Mouse (Mus musculus): ENCODE measurements around the gene Bcr. TPM values are rescaled to one million over a fixed set of nuclear protein-coding genes. Genes with fewer than 3 reads are reported as not detected.

The Bcr gene
- polyA plus RNA-seq, 1 experiment from 2014 or later = 1.8 TPM

DNA sequence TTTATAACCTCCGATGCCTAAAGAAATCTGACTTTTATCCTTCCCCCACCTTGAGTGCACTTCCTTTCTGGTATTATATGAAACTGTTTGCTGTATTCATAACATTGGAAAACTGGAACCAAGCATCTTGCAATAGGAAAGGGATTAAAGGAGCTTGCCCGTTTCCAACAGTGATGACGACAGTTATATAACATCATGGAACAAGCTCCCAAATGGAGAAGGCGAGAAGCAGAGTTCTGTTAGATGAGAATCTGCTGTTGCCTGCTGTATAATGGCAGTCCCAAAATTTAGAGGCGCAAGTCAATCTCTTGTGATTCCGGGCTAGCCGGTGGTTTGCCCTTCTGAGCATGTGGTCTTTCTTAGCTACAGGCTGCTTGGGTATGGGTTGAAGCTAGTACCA, 34.8 kb downstream of the Bcr start:
- no peaks in the 10 kb centered on the region for H3K27me3 ChIP-seq (ENCODE audit: control insufficient read depth, insufficient read depth, low read depth, low read length)
- no peak overlapping the region for H3K27ac ChIP-seq (ENCODE audit: low read length)
- no peak overlapping the region for H3K9ac ChIP-seq (ENCODE audit: low read depth, low read length)
- no peak overlapping the region for H3K4me2 ChIP-seq (ENCODE audit: low read depth, low read length)
- no peak for ATAC-seq (ENCODE audit: low read depth)
- 68% methylated on average over 7 of the region's 7 CpGs for WGBS (ENCODE audit: insufficient replicate concordance)
- H3K36me3 ChIP-seq (ENCODE audit: control insufficient read depth, insufficient read depth) = no peaks in the 10 kb centered on the region
- H3K9me3 ChIP-seq (replicated peaks; ENCODE audit: control insufficient read depth, low read length) = no peaks in the 10 kb centered on the region
- peaks cover 5% of the 10 kb centered on the region for H3K4me1 ChIP-seq (ENCODE audit: control insufficient read depth, low read depth, low read length)
- H3K4me3 ChIP-seq (ENCODE audit: low read depth, low read length) = no peak overlapping the region

GRCm38 (mm10) chr10:75098446-75099183, 38.2 kb downstream of the Bcr start:
- peak; percentile 84 for ATAC-seq (ENCODE audit: low read depth)
- no peaks in the 10 kb centered on the region for H3K9me3 ChIP-seq (replicated peaks; ENCODE audit: control insufficient read depth, low read length)

GRCm38 (mm10) chr10:75100298-75100697, 39.9 kb downstream of the Bcr start:
- H3K27ac ChIP-seq (ENCODE audit: low read length) = no peak overlapping the region
- H3K4me3 ChIP-seq (ENCODE audit: low read depth, low read length) = no peak overlapping the region
- no peaks in the 10 kb centered on the region for H3K27me3 ChIP-seq (ENCODE audit: control insufficient read depth, insufficient read depth, low read depth, low read length)
- 74% methylated on average over 7 of the region's 7 CpGs for WGBS (ENCODE audit: insufficient replicate concordance)
- no peak for ATAC-seq (ENCODE audit: low read depth)
- H3K4me1 ChIP-seq (ENCODE audit: control insufficient read depth, low read depth, low read length) = peaks cover 9% of the 10 kb centered on the region
- H3K9me3 ChIP-seq (replicated peaks; ENCODE audit: control insufficient read depth, low read length) = no peaks in the 10 kb centered on the region
- no peak overlapping the region for H3K4me2 ChIP-seq (ENCODE audit: low read depth, low read length)
- no peaks in the 10 kb centered on the region for H3K36me3 ChIP-seq (ENCODE audit: control insufficient read depth, insufficient read depth)
- H3K9ac ChIP-seq (ENCODE audit: low read depth, low read length) = no peak overlapping the region

More at GRCm38 (mm10) chr10:75098446-75099183, 38.2 kb downstream of the Bcr start:
- H3K27me3 ChIP-seq (ENCODE audit: control insufficient read depth, insufficient read depth, low read depth, low read length) = no peaks in the 10 kb centered on the region
- H3K4me3 ChIP-seq (ENCODE audit: low read depth, low read length) = no peak overlapping the region
- no peak overlapping the region for H3K4me2 ChIP-seq (ENCODE audit: low read depth, low read length)
- no peaks in the 10 kb centered on the region for H3K36me3 ChIP-seq (ENCODE audit: control insufficient read depth, insufficient read depth)
- peaks cover 5% of the 10 kb centered on the region for H3K4me1 ChIP-seq (ENCODE audit: control insufficient read depth, low read depth, low read length)
- no peak overlapping the region for H3K27ac ChIP-seq (ENCODE audit: low read length)
- H3K9ac ChIP-seq (ENCODE audit: low read depth, low read length) = no peak overlapping the region
- WGBS (ENCODE audit: insufficient replicate concordance) = 48% methylated on average over 10 of the region's 10 CpGs

DNA sequence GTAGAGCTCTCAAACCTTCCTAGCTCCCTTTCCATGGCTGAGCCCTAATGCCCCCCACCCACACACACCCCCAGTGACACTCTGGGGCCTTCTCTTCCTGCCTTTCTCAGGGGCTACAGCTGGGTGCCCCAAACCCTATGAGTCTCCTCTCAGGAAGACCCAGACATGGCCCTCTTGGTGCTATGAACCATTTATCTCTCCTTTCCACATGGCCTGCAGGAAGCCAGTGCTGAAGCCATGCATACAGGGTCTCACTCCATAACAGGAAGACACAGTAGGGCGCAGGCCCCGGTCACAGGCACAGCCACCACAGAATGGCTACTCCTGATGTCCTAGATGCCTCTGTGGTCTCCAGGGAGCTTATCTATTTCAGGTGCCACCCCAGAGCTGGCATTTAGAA, 43.1 kb downstream of the Bcr start:
- H3K4me2 ChIP-seq (ENCODE audit: low read depth, low read length) = no peak overlapping the region
- no peaks in the 10 kb centered on the region for H3K9me3 ChIP-seq (replicated peaks; ENCODE audit: control insufficient read depth, low read length)
- H3K4me3 ChIP-seq (ENCODE audit: low read depth, low read length) = no peak overlapping the region
- WGBS (ENCODE audit: insufficient replicate concordance) = 19% methylated on average over 2 of the region's 2 CpGs
- peaks cover 11% of the 10 kb centered on the region for H3K4me1 ChIP-seq (ENCODE audit: control insufficient read depth, low read depth, low read length)
- 0 out of 2 replicates have a peak, but pooled peaks have one; percentile 45 for ATAC-seq (ENCODE audit: low read depth)
- H3K27me3 ChIP-seq (ENCODE audit: control insufficient read depth, insufficient read depth, low read depth, low read length) = no peaks in the 10 kb centered on the region
- no peak overlapping the region for H3K27ac ChIP-seq (ENCODE audit: low read length)
- no peak overlapping the region for H3K9ac ChIP-seq (ENCODE audit: low read depth, low read length)
- no peaks in the 10 kb centered on the region for H3K36me3 ChIP-seq (ENCODE audit: control insufficient read depth, insufficient read depth)

GRCm38 (mm10) chr10:75104191-75105098, 44.1 kb downstream of the Bcr start:
- Histone ChIP-seq H3K27me3 (ENCODE audit: control insufficient read depth, insufficient read depth, low read depth, low read length) (no peaks in the 10 kb centered on the region), H3K36me3 (ENCODE audit: control insufficient read depth, insufficient read depth) (no peaks in the 10 kb centered on the region), H3K4me2 (ENCODE audit: low read depth, low read length) (no peak overlapping the region), H3K4me1 (ENCODE audit: control insufficient read depth, low read depth, low read length) (peaks cover 7% of the 10 kb centered on the region), H3K27ac (ENCODE audit: low read length) (no peak overlapping the region), H3K9ac (ENCODE audit: low read depth, low read length) (no peak overlapping the region), H3K4me3 (ENCODE audit: low read depth, low read length) (no peak overlapping the region), H3K9me3 (replicated peaks; ENCODE audit: control insufficient read depth, low read length) (no peaks in the 10 kb centered on the region)
- WGBS (ENCODE audit: insufficient replicate concordance) = 33% methylated on average over 9 of the region's 9 CpGs
- no peak for ATAC-seq (ENCODE audit: low read depth)

GRCm38 (mm10) chr10:75105099-75105461, 44.7 kb downstream of the Bcr start:
- ATAC-seq (ENCODE audit: low read depth) = no peak
- no peaks in the 10 kb centered on the region for H3K36me3 ChIP-seq (ENCODE audit: control insufficient read depth, insufficient read depth)
- no peak overlapping the region for H3K4me2 ChIP-seq (ENCODE audit: low read depth, low read length)
- no peaks in the 10 kb centered on the region for H3K9me3 ChIP-seq (replicated peaks; ENCODE audit: control insufficient read depth, low read length)
- peaks cover 7% of the 10 kb centered on the region for H3K4me1 ChIP-seq (ENCODE audit: control insufficient read depth, low read depth, low read length)
- WGBS (ENCODE audit: insufficient replicate concordance) = 32% methylated on average over 4 of the region's 4 CpGs
- H3K4me3 ChIP-seq (ENCODE audit: low read depth, low read length) = no peak overlapping the region
- H3K27me3 ChIP-seq (ENCODE audit: control insufficient read depth, insufficient read depth, low read depth, low read length) = no peaks in the 10 kb centered on the region
- H3K9ac ChIP-seq (ENCODE audit: low read depth, low read length) = no peak overlapping the region
- H3K27ac ChIP-seq (ENCODE audit: low read length) = no peak overlapping the region

- Histone ChIP-seq H3K9me3 (replicated peaks; ENCODE audit: control insufficient read depth, low read length) (no peaks in the 10 kb centered on the region), H3K4me1 (ENCODE audit: control insufficient read depth, low read depth, low read length) (peaks cover 7% of the 10 kb centered on the region), H3K4me3 (ENCODE audit: low read depth, low read length) (no peak overlapping the region), H3K27me3 (ENCODE audit: control insufficient read depth, insufficient read depth, low read depth, low read length) (no peaks in the 10 kb centered on the region), H3K4me2 (ENCODE audit: low read depth, low read length) (no peak overlapping the region), H3K27ac (ENCODE audit: low read length) (no peak overlapping the region), H3K9ac (ENCODE audit: low read depth, low read length) (no peak overlapping the region), H3K36me3 (ENCODE audit: control insufficient read depth, insufficient read depth) (no peaks in the 10 kb centered on the region)
- no peak for ATAC-seq (ENCODE audit: low read depth)
- WGBS (ENCODE audit: insufficient replicate concordance) = 44% methylated on average over 5 of the region's 5 CpGs
Measured at GRCm38 (mm10) chr10:75105687-75106086, 45.3 kb downstream of the Bcr start.

GRCm38 (mm10) chr10:75106940-75107381, 46.6 kb downstream of the Bcr start:
- H3K9ac ChIP-seq (ENCODE audit: low read depth, low read length) = no peak overlapping the region
- WGBS (ENCODE audit: insufficient replicate concordance) = 22% methylated on average over 5 of the region's 5 CpGs
- H3K4me1 ChIP-seq (ENCODE audit: control insufficient read depth, low read depth, low read length) = peaks cover 7% of the 10 kb centered on the region
- H3K27me3 ChIP-seq (ENCODE audit: control insufficient read depth, insufficient read depth, low read depth, low read length) = no peaks in the 10 kb centered on the region
- H3K4me3 ChIP-seq (ENCODE audit: low read depth, low read length) = no peak overlapping the region
- no peak overlapping the region for H3K27ac ChIP-seq (ENCODE audit: low read length)
- no peaks in the 10 kb centered on the region for H3K36me3 ChIP-seq (ENCODE audit: control insufficient read depth, insufficient read depth)
- H3K9me3 ChIP-seq (replicated peaks; ENCODE audit: control insufficient read depth, low read length) = no peaks in the 10 kb centered on the region
- H3K4me2 ChIP-seq (ENCODE audit: low read depth, low read length) = no peak overlapping the region
- ATAC-seq (ENCODE audit: low read depth) = no peak

GRCm38 (mm10) chr10:75108092-75108491, 47.7 kb downstream of the Bcr start:
- no peaks in the 10 kb centered on the region for H3K36me3 ChIP-seq (ENCODE audit: control insufficient read depth, insufficient read depth)
- H3K27me3 ChIP-seq (ENCODE audit: control insufficient read depth, insufficient read depth, low read depth, low read length) = no peaks in the 10 kb centered on the region
- no peak overlapping the region for H3K27ac ChIP-seq (ENCODE audit: low read length)
- peaks cover 7% of the 10 kb centered on the region for H3K4me1 ChIP-seq (ENCODE audit: control insufficient read depth, low read depth, low read length)
- H3K4me3 ChIP-seq (ENCODE audit: low read depth, low read length) = no peak overlapping the region
- H3K9me3 ChIP-seq (replicated peaks; ENCODE audit: control insufficient read depth, low read length) = no peaks in the 10 kb centered on the region
- 62% methylated on average over 3 of the region's 3 CpGs for WGBS (ENCODE audit: insufficient replicate concordance)
- ATAC-seq (ENCODE audit: low read depth) = no peak
- H3K4me2 ChIP-seq (ENCODE audit: low read depth, low read length) = no peak overlapping the region
- no peak overlapping the region for H3K9ac ChIP-seq (ENCODE audit: low read depth, low read length)
